Mouse (Mus musculus): ENCODE results near the gene Olfml3.

DNA sequence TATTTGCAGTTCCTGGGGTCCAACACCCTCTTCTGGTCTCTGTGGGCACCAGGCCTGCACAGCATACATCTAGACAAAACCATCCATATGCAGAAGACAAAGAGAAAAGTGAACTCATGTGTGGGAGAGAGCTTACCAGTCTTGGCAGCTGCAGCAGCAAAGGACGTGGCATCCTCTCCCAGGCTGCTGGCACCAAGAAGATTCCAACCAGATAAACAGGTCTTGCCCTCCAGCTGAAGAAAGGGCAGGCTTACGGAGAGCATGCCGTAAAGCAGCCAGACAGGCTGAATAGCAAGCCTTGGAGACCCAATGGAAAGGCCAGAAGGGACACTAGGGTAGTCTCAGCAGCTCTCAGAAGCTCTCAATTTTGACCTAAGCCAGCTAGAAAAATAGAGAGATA is 5.7 kb downstream of the Olfml3 start:
- TF ChIP-seq GATA1 (IDR thresholded peaks at IDR 0.05; ENCODE audit: borderline replicate concordance, low read length) (no peak), CTCF (IDR thresholded peaks at IDR 0.05; ENCODE audit: low read depth, low read length) (no peak), GATA2 (IDR thresholded peaks at IDR 0.05; ENCODE audit: borderline replicate concordance, low read depth, low read length) (no peak), POLR2AphosphoS5 (IDR thresholded peaks at IDR 0.05; ENCODE audit: insufficient replicate concordance, low read depth, low read length) (no peak)

Measured in G1E (cell line).